Mouse (Mus musculus) gastrocnemius, postnatal 36 days (tissue): ENCODE measurements around the gene Gstp1. TPM values are rescaled to one million over a fixed set of nuclear protein-coding genes. Genes with fewer than 3 reads are reported as not detected.
"Not testable (repeated sequence)": the region's sequence is repeated elsewhere in the genome, so short reads cannot be mapped to it uniquely, and the experiment has no call there.

Source experiments
- DNase-seq, 2 experiments: peaks; one replicate each; pipeline ENCODE4 v3.0.0; 2022
- intact Hi-C: fragments of 180-260 bp; cut with DNase I; formaldehyde crosslinking; loops from one replicate; pipeline ENCODE4 v1.15.1; 2025
- total RNA-seq, 2 experiments: library from RNA; stranded (reverse); gene quantifications; 2 replicates each; pipeline ENCODE4 v1.2.3; 2021

Gstp1 gene
- total RNA-seq, 2 experiments from 2014 or later, result 344 to 368 TPM

DNA sequence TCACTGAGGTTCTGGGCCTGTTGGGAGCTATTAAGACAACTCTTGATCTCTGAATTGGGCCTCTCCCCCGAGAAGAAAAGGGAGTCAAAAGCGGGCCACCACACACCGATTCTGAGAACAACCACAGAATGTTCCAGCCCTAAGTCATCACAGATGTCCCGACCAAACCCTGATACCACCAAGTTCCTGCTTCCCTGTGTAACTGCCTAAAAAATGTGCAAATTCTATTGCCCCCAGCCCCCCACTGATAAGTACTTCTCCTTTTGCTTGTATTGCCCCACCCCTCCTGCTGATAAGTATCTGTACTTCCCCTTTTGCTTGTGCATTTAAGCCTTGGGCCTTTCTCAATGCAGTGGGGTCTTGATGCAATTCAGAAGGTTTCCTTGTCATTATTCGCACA, 6.3 kb upstream of the Gstp1 start:
- intact Hi-C loops, DNase-seq: not testable (repeated sequence)

DNA sequence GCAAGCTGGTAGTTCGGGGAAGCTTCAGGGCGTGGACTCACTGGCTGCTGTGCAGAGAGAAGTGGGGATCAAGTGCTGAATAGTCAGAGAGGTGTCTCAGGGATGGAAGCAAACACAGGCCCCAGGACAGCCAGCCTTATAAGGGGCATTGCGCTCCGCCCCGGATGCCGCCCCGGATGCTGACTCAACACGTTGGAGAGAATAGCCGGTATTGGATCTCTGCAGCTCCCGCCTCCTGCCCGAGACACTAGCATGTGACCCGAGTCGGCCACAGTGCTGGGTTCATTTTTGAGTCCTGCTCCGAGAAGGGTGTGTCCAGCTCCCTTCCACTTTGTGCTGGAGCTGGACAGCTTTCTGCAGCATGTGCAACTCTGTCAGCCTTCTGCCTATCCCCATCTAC, 4.3 kb upstream of the Gstp1 start:
- DNase-seq, result peak; percentile 43 to 50
- intact Hi-C loops, result no loop called here

- intact Hi-C loops, result not testable (repeated sequence)
Measured at GRCm38 (mm10) chr19:4041500-4041899, 3.7 kb upstream of the Gstp1 start.

GRCm38 (mm10) chr19:4040941-4041340, 3.2 kb upstream of the Gstp1 start:
- intact Hi-C loops, DNase-seq: not testable (repeated sequence)

More at GRCm38 (mm10) chr19:4041500-4041899, 3.7 kb upstream of the Gstp1 start:
- not testable (repeated sequence) for DNase-seq

DNA sequence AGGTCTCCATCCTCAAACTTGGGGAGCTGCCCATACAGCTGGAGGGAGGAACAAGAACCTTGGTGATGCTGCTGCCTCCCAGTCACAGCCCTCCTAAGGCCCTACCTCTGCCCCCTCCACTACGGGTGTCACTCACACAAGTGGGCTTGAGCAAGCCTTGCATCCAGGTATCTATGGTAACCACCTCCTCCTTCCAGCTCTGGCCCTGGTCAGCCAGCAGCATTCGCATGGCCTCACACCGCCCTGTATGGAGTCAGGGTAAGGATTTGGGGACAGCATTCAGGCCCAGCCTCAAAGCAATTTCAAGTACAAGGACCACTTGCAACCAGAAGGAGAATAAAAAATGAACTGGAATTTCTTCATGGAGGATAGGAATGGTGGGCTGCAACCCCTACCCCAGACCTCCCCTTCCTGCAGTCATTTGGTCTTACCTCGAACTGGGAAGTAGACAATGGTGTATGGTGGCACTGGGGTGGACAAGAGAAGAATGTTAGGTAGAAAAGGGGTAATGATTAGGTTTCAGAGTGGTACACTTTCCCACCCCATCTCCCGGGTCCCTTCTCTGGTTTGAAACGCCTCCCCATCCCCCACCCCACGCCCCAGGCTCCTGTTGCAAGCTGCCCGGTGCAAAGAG, 514 bp downstream of the Gstp1 start:
- DNase-seq, intact Hi-C loops: not testable (repeated sequence)

GRCm38 (mm10) chr19:4036327-4037045, 1.3 kb downstream of the Gstp1 start:
- DNase-seq, result no peak
- intact Hi-C loops, result no loop called here

DNA sequence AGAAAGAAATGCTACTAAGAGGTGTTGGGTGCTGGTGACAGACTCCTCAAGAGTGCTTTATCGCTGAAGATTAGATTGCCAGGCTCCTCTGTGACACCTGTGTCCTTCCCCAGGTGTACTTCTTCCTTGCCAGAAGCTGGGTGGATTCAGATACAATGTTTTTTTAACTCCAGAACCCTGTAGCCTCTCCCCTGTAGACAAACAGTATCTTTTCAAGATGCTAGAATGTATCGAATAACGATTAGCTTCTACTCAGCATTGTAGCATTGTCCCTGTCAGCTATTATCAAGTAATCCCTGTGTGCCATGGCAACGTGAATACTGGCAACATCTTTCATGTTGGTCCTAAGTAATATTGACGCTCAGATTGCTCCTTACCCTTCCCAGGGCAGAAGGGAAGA, 4.0 kb downstream of the Gstp1 start:
- DNase-seq, result no peak
- intact Hi-C loops, result no loop called here

DNA sequence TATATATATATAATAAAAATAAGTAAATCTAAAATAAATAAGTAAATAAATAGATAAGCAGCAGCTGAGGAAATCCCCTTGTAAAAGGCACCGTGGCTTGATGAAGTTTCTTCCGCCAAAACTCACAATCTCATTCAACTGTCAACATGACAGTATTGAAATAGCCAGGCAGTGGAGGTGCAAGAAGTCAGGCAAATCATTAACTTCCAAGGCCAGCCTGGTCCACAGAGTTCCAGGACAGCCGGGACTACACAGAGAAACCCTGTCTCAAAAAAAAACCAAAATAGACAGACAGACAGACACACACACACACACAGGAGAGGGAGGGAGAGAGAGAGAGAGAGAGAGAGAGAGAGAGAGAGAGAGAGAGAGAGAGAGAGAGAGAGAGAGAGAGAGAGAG, 4.5 kb downstream of the Gstp1 start:
- no peak for DNase-seq
- intact Hi-C loops, result no loop called here

GRCm38 (mm10) chr19:4032668-4033067, 5.1 kb downstream of the Gstp1 start:
- DNase-seq, result no peak
- intact Hi-C loops, result no loop called here

GRCm38 (mm10) chr19:4027576-4027975, 10.2 kb downstream of the Gstp1 start:
- no peak for DNase-seq
- intact Hi-C loops, result no loop called here

DNA sequence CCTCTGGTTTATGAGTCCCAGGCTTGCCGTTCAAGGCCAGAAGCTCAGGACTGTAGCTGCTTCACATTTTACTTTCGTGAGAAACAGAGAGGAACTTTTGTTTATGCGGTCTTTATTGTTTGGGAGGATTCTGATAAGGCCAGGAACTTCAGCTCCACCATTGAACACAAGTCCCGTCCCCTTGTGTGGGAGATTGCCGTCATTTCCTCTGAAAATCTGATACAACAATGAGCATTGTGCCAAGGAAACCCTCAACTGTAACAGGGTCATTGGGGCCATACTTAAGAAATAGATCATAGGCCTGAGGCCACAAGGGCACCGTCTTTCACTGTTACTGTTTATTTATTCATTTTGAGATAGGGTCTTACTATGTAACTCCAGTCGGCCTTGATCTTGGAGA, 14.6 kb downstream of the Gstp1 start:
- intact Hi-C loops, result no loop called here
- DNase-seq, result no peak

GRCm38 (mm10) chr19:4018743-4019583, 18.8 kb downstream of the Gstp1 start:
- intact Hi-C loops, result loop anchor here (10.0 kb wide), 1 partner anchor 206 kb away; no protein-coding TSS in a partner anchor
- DNase-seq, result peak; percentile 64 to 81

- intact Hi-C loops, result loop anchor here (10.0 kb wide), 1 partner anchor 207 kb away; no protein-coding TSS in a partner anchor
- DNase-seq, result no peak
Measured at GRCm38 (mm10) chr19:4017921-4018587, 19.7 kb downstream of the Gstp1 start.

DNA sequence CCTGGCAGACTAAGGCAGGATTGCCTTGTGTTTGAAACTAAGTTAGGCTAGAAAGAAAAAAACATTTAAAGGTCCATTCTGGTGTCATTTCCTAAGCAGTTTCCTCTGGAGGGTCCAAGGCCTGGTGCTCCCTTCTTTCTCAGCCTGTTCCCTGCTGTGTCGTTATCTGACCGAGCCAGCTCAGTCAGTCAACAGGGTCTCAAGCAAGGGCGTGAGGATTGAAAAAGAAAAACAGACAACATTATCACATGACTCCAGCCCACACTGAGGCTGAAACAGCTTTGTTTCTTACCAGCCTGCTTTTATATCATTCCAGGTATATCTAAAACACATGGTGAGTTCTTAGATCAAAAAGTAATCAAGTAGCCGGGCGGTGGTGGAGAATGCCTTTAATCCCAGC, 22.1 kb downstream of the Gstp1 start:
- intact Hi-C loops, result loop anchor here (10.0 kb wide), 1 partner anchor 209 kb away; no protein-coding TSS in a partner anchor
- no peak for DNase-seq

DNA sequence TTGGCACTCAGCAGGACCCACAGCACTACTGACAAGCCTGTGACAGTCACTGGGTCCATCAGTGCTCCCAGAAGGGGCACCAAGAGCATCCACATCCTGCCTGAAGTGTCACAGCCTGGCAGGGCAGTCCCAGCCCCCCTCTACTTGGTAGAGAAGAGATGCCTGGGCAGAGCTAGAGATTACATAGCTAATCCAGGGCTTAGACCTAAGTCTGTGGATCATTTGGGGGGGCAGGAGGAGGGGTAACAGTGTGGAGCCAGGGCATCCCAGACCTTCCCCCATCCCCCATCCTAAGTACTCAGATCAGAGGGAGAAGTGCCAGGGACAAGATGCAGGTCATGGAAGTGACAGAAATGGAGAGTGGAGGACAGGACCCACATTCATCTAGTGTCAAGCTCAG, 23.0 kb downstream of the Gstp1 start:
- DNase-seq, result no peak
- intact Hi-C loops, result loop anchor here (10.0 kb wide), 1 partner anchor 210 kb away; no protein-coding TSS in a partner anchor

DNA sequence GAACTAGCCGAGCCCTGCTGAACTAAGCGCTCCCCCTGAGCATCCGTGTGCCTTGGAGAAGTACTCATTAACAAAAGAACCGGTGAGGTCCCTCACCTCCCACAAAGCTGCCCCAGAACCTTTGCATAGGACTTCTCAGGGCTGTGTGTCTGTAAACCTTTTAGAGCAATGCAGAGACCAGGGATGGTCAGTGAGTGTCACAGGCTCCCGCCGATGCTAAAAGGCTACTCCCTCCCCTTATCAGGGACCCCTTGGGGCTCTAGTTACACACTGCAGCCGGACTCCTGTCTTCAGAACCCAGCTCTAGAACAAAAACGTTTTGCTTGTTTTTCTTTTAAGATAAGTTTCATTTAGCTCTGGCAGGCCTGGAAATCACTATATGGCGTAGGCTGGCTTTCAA, 24.7 kb downstream of the Gstp1 start:
- DNase-seq, result no peak
- intact Hi-C loops, result loop anchor here (1.0 to 10.0 kb wide), 2 partner anchors 66 to 212 kb away; no protein-coding TSS in a partner anchor

DNA sequence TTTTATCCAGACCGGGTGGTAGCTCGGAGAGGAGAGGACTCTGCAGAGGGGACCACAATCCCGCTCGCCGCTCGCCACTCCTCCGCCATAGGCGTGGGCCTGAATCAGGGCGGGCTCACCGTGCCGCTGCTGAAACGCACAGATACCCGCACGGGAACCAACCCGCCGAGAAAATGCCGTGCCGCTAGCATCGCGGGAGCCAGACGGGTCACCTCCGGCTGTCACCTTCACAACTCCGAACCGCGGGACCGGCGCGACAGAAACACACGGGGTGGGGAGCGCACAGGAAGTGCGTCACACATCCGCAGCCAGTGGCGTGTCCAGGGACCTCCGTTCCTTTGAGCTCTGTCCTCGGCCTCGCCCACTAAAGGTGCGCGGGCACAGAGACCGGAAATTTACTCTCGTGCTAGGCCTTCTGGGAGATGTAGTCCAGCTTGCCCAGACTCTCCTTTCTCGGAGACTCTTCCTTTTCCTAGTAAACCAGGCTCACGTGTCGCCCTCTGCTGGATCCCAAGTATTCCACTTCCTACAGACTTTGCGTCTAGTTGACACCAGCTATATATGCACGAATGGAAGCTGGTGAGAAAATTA, 25.3 kb downstream of the Gstp1 start, which contains the start of gene Ndufv1:
Gene Ndufv1 (minus strand): TSS at position 375 of the 591 bp plus-strand sequence.
- intact Hi-C loops, result loop anchor here (1.0 to 10.0 kb wide), 2 partner anchors 65 to 212 kb away; no protein-coding TSS in a partner anchor
- peak; percentile 89 to 92 for DNase-seq

- no peak for DNase-seq
- intact Hi-C loops, result loop anchor here (10.0 kb wide), 1 partner anchor 214 kb away; no protein-coding TSS in a partner anchor
Measured at GRCm38 (mm10) chr19:4011086-4011485, 26.7 kb downstream of the Gstp1 start.

- intact Hi-C loops, result no loop called here
Measured at GRCm38 (mm10) chr19:4005971-4006370, 31.8 kb downstream of the Gstp1 start.

DNA sequence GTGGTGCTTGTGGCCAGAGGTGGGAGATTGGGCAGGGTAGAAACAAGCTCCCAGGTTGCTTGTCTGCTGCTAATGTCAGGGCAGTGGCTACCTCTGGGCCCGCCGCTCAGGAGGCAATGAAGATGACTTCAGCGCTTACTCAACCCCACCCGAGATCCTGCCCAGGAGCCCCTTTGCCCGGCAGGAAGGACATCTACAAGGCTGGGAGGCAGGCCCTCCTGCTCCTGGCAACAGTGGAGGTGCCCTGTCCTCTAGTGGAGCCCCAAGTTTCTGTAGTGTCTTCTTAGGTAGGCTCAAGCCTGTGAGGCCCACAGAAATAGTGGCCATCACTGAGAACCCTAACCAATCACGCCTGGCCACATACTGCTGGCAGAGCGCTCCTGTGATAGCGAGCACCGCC, 32.7 kb downstream of the Gstp1 start:
- DNase-seq, result no peak
- intact Hi-C loops, result no loop called here

More at GRCm38 (mm10) chr19:4005971-4006370, 31.8 kb downstream of the Gstp1 start:
- no peak for DNase-seq
